Mouse (Mus musculus) left cerebral cortex, adult 2 months (tissue): ENCODE results near the gene Fbln5. TPM values are rescaled to one million over a fixed set of nuclear protein-coding genes. Genes with fewer than 3 reads are reported as not detected.
A peak's percentile ranks its signal among the peaks of the same experiment; 100 is the strongest.

Experiments
- DNase-seq, 2 experiments: peaks; one replicate each; pipeline ENCODE4 v3.0.0; 2021 to 2022; ENCODE audit warnings: low spot score in 2 of 2, mixed read lengths in 1 of 2; ENCODE audit errors: extremely low spot score in 1 of 2
- H3K27ac ChIP-seq: fragments of 200-600 bp; 2 replicates; pipeline ENCODE4 v1.8.1; 2022
- H3K4me3 ChIP-seq: fragments of 200-600 bp; 2 replicates; pipeline ENCODE4 v1.8.1; 2022
- CTCF ChIP-seq: fragments of 200-600 bp; IDR thresholded peaks from 2 replicates; pipeline ENCODE4 v1.8.1; 2022; ENCODE audit warnings: antibody characterized with exemption, mild to moderate bottlenecking, moderate library complexity
- intact Hi-C: fragments of 180-260 bp; cut with DNase I; formaldehyde crosslinking; loops from one replicate; pipeline ENCODE4 v1.15.1; 2025
- total RNA-seq, 2 experiments: library from RNA; stranded (reverse); gene quantifications; 2 replicates each; pipeline ENCODE4 v1.2.3; 2021

Gene Fbln5
- total RNA-seq, 2 experiments from 2014 or later: 4.7 to 6.5 TPM

- Histone ChIP-seq H3K4me3 (no peak overlapping the region), H3K27ac (no peak overlapping the region)
- intact Hi-C loops: no loop called here
- no peak for DNase-seq
- no peak for TF ChIP-seq CTCF
Observed at GRCm38 (mm10) chr12:101802445-101802844, 16.4 kb downstream of the Fbln5 start.

- no peak overlapping the region for H3K27ac ChIP-seq
- TF ChIP-seq CTCF: no peak
- intact Hi-C loops: no loop called here
Observed at GRCm38 (mm10) chr12:101801744-101802143, 17.1 kb downstream of the Fbln5 start.

DNA sequence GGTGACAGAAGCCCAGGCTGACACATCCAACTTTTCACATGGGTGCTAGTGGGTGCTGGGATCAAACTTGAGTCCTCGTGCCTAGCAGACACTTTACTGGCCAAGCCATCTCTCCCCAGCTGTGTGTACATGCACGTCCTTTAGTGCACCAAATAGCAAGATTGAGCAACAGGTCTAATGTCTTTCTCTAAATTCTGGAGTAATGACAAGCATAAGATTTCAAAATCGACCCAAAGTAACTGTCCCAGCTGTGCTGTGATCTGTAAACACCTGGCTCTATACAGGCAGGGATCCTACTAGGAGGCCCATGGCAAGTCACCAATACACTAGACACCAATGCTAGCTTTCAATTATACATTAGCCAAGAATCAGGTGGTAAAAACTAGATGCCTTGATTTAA is 17.8 kb downstream of the Fbln5 start:
- DNase-seq: no peak
- intact Hi-C loops: no loop called here
- H3K27ac ChIP-seq: no peak overlapping the region

More at GRCm38 (mm10) chr12:101801744-101802143, 17.1 kb downstream of the Fbln5 start:
- H3K4me3 ChIP-seq: no peak overlapping the region
- DNase-seq: no peak

DNA sequence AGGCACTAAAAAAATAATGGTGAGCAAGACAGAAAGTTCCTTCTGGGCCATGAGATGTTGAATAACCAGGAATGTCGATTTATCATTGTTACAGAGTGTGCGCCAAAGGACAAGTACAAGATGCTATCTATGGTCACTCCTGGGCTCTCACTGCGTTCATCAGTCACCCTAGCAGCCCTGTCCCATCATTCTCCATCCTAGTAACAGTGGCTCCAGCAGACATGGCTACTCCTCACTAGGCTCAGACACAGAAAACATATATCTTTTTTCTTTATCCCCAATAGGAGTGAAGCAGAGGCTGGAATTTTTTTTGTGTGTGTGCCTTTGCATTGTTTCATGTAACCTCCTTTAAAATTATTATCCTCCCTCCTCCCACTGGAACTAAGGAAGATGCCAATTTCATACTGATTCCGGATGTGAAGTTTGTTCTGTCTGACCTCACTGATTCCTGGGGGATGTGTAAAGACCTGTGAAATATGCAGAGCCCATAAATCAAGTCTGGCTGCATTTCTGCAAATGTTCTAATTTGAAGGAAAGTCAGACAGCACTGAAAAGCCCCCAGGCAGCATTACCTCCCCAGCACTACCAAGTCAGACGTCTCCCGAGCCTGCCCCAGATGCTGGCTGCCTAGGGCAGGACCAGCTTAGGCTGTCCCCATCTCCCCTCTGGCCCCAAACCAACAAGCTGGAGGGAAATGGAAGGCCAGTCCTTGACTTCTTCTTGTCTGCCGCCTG is 20.5 kb downstream of the Fbln5 start:
- no peak for TF ChIP-seq CTCF
- intact Hi-C loops: no loop called here
- Histone ChIP-seq H3K27ac (no peak overlapping the region), H3K4me3 (no peak overlapping the region)
- DNase-seq: no peak

More for the DNA sequence above, 17.8 kb downstream of the Fbln5 start:
- no peak for TF ChIP-seq CTCF
- H3K4me3 ChIP-seq: no peak overlapping the region

GRCm38 (mm10) chr12:101794458-101794857 is 24.4 kb downstream of the Fbln5 start:
- intact Hi-C loops: no loop called here
- no peak for TF ChIP-seq CTCF
- Histone ChIP-seq H3K4me3 (no peak overlapping the region), H3K27ac (no peak overlapping the region)
- no peak for DNase-seq

DNA sequence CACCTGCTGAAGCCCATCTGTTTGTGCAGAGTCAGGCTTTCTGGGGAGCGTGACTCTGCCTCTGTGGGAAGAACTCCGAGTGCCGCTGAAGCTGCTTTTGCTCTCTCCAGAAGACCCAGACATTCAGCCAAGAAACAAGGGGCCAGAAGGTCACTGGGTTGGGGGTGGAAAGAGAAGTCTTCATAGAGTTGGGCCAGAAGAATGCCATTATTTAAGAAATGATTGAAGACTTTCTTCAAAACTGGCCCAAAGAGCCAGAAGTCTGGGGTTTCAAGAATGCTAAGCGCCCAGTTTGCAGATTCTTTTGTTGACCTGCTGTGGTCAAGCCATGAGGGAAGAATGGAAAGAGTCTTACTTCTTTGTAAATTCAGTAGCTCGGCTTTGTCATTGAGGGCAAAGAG is 25.6 kb downstream of the Fbln5 start:
- intact Hi-C loops: no loop called here

DNA sequence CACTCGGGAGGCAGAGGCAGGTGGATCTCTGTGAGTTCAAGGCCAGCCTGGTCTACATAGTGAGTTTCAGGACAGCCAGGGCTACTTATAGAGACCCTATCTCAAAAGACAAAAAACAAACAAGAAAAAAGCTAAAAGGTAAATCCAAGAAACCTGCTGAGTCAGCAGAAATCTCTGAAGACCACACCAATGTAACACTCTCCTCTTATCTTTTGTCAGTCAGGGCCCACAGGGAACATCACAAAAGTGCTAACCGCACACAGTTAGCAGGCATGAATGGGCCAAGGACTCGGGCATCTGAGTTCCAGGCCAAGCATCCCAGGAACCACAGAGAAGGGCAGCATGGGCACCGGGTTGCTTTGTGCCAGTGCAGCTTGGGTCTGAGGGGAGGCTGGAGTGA is 26.2 kb downstream of the Fbln5 start:
- intact Hi-C loops: no loop called here
- no peak for TF ChIP-seq CTCF
- Histone ChIP-seq H3K27ac (no peak overlapping the region), H3K4me3 (no peak overlapping the region)
- no peak for DNase-seq

More for the DNA sequence above, 25.6 kb downstream of the Fbln5 start:
- H3K27ac ChIP-seq: no peak overlapping the region
- H3K4me3 ChIP-seq: no peak overlapping the region
- no peak for DNase-seq
- no peak for TF ChIP-seq CTCF

GRCm38 (mm10) chr12:101789767-101790166 is 29.1 kb downstream of the Fbln5 start:
- Histone ChIP-seq H3K27ac (no peak overlapping the region), H3K4me3 (no peak overlapping the region)
- intact Hi-C loops: no loop called here
- DNase-seq: no peak
- TF ChIP-seq CTCF: no peak

DNA sequence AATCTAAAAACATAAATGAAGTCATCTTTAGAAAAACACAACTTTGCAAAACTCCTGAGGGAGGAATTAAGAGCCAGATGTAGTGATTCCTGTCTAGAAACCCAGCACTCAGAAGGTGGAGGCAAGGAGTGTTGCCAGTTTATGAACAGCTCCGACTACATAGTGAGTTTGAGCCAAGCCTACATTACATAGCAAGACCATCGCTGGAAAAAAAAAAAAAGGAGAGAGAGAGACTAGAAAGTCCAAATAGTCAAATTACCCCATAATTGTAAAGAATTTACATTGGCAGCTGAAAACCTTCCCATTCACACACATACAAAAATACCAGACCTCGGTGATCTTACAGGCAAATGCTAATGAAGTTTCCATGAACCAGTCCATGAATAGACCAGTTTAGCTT is 29.6 kb downstream of the Fbln5 start:
- no peak overlapping the region for H3K27ac ChIP-seq
- no peak overlapping the region for H3K4me3 ChIP-seq
- no peak for DNase-seq
- intact Hi-C loops: no loop called here
- no peak for TF ChIP-seq CTCF

DNA sequence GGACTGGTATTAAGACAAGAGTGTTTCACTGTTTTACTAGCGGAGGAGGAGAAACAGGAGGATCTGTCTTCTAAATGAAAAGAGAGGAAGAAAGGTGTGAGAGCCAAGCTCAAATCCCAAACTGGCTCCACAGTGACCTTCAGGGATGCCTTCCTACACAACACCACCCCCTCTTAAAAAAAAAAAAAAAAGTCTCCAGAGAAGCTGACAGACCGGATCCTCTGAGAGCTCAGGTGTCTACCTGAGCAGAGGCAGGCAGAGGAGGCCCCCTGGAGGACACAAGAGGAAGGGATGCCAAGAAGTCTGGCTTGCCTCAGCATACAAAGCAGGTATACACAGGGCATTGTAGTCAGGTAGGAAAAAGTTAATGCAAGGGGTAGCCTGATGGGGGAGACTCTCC is 36.1 kb downstream of the Fbln5 start:
- Histone ChIP-seq H3K4me3 (no peak overlapping the region), H3K27ac (no peak overlapping the region)
- DNase-seq: no peak
- intact Hi-C loops: no loop called here
- TF ChIP-seq CTCF: peak; percentile 10; the same call in 1 of the 2 replicates

- no peak for TF ChIP-seq CTCF
- DNase-seq: no peak
- Histone ChIP-seq H3K27ac (no peak overlapping the region), H3K4me3 (no peak overlapping the region)
- intact Hi-C loops: no loop called here
Observed at GRCm38 (mm10) chr12:101780915-101781314, 37.9 kb downstream of the Fbln5 start.

DNA sequence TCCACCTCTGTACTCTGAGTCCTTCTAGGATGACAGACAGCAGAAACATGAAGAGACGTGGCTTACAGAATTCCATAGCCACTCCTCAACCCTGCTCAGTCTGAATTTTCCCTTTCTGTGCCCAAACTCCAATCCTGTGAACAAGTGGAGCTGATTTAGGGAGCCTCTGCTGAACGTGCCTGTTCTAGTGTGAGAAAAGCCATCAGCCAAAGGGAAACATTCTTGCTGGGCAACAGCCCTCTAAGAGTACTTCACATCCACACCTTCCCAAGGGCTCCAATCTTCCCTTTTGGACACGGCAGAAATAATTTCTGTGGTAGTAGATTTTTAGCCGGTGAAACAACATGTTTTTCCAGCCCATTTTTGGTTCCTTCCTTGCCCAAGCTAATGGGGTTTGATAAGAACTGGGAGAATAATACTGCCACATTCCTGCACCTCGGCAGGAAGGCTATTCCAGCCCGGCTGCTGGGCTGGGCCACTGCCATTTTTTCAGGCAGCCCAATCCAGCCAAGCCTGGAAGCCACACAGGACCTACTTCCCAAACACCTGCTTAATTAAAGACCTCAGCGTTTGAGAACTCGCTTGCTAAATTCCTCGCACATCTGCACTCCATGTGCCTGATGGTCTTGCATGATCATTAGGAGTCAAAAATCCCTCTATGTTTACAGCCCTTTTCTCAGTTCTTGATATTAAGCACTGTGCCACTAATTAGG is 41.1 kb downstream of the Fbln5 start:
- intact Hi-C loops: no loop called here

GRCm38 (mm10) chr12:101776383-101776782 is 42.5 kb downstream of the Fbln5 start:
- H3K4me3 ChIP-seq: no peak overlapping the region
- intact Hi-C loops: no loop called here
- H3K27ac ChIP-seq: no peak overlapping the region
- no peak for DNase-seq
- no peak for TF ChIP-seq CTCF

More for the DNA sequence above, 41.1 kb downstream of the Fbln5 start:
- no peak for TF ChIP-seq CTCF
- Histone ChIP-seq H3K27ac (no peak overlapping the region), H3K4me3 (no peak overlapping the region)
- DNase-seq: no peak
